In genomic region chr7:90949212-90949611, GRCm38 (mm10) we compare ENCODE assay signal across 26 mouse cellular contexts.
"Had no signal": no experiment of that assay in that cellular context is flagged by ENCODE, and none has a peak within 500 bp of the region (broad histone marks: within the 10 kb centered on the region; RNA-seq: fewer than 3 reads in every experiment).

No protein-coding gene starts in this region.

- H3K27ac ChIP-seq: kidney, embryonic 15.5 days; left cerebral cortex, adult 2 months; limb, embryonic 12.5 days; limb, embryonic 15.5 days; liver, embryonic 14.5 days; macrophage; midbrain, embryonic 12.5 days; midbrain, embryonic 15.5 days; neural tube, embryonic 12.5 days; neural tube, embryonic 15.5 days; stomach, postnatal 0 days had no signal

- H3K9me3 ChIP-seq: kidney, embryonic 15.5 days; limb, embryonic 12.5 days; limb, embryonic 15.5 days; midbrain, embryonic 12.5 days; midbrain, embryonic 15.5 days; neural tube, embryonic 12.5 days; neural tube, embryonic 15.5 days had no signal

- DNase-seq: kidney, adult 2 months; kidney, postnatal 10 days; kidney, postnatal 36 days; left cerebral cortex, postnatal 4 days; liver, postnatal 0 days; lung, embryonic 14.5 days; retina, postnatal 1 day; right cerebral cortex, postnatal 14 days; right cerebral cortex, postnatal 4 days; thymus, adult 2 months; thymus, postnatal 14 days; thymus, postnatal 4 days had no signal

- H3K4me2 ChIP-seq: kidney, embryonic 15.5 days; limb, embryonic 12.5 days; limb, embryonic 15.5 days; liver, embryonic 11.5 days; lung, embryonic 14.5 days; midbrain, embryonic 12.5 days; midbrain, embryonic 15.5 days; neural tube, embryonic 12.5 days; neural tube, embryonic 15.5 days had no signal

- H3K4me1 ChIP-seq: kidney, embryonic 15.5 days; limb, embryonic 12.5 days; limb, embryonic 15.5 days; midbrain, embryonic 12.5 days; midbrain, embryonic 15.5 days; neural tube, embryonic 12.5 days; neural tube, embryonic 15.5 days had no signal

- H3K36me3 ChIP-seq: kidney, embryonic 15.5 days; limb, embryonic 12.5 days; limb, embryonic 15.5 days; midbrain, embryonic 12.5 days; midbrain, embryonic 15.5 days; neural tube, embryonic 12.5 days; neural tube, embryonic 15.5 days had no signal

- ATAC-seq: intestine, postnatal 0 days; liver, postnatal 0 days; lung, postnatal 0 days; midbrain, embryonic 15.5 days had no signal

- H3K27me3 ChIP-seq: kidney, embryonic 15.5 days; limb, embryonic 12.5 days; limb, embryonic 15.5 days; midbrain, embryonic 12.5 days; midbrain, embryonic 15.5 days; neural tube, embryonic 12.5 days; neural tube, embryonic 15.5 days had no signal

- H3K9ac ChIP-seq: kidney, embryonic 15.5 days; limb, embryonic 12.5 days; limb, embryonic 15.5 days; liver, embryonic 14.5 days; liver, postnatal 0 days; lung, embryonic 14.5 days; midbrain, embryonic 12.5 days; midbrain, embryonic 15.5 days; neural tube, embryonic 12.5 days; neural tube, embryonic 15.5 days had no signal

- H3K4me3 ChIP-seq: kidney, embryonic 15.5 days; left cerebral cortex, adult 2 months; limb, embryonic 12.5 days; limb, embryonic 15.5 days; midbrain, embryonic 12.5 days; midbrain, embryonic 15.5 days; neural tube, embryonic 12.5 days; neural tube, embryonic 15.5 days had no signal
